Mouse (Mus musculus) ES-Bruce4 (cell line): ENCODE results near the gene Hoxb6.

Source experiments
- CTCF ChIP-seq: IDR thresholded peaks from one replicate; pipeline ENCODE4 v1.8.1; 2011; ENCODE audit warnings: low read depth, low read length
- EP300 ChIP-seq: IDR thresholded peaks from 2 replicates; pipeline ENCODE4 v1.6.1; 2011; ENCODE audit warnings: low read depth, low read length; ENCODE audit not compliant: insufficient read depth
- POLR2A ChIP-seq: IDR thresholded peaks from one replicate; pipeline ENCODE4 v1.8.1; 2011; ENCODE audit warnings: low read length; ENCODE audit not compliant: insufficient read depth

GRCm38 (mm10) chr11:96254221-96254620 lies 38.1 kb upstream of the Hoxb6 start:
- TF ChIP-seq EP300 (no peak), CTCF (no peak), POLR2A (no peak)
